Mouse (Mus musculus) ES-CJ7 (cell line): Measurements from ENCODE around the gene Lhx4.

Experiments
- DNase-seq: peaks from one replicate; pipeline ENCODE4 v3.0.0; 2011; ENCODE audit warnings: low read depth, low spot score

The Lhx4 gene

GRCm38 (mm10) chr1:155742411-155743363 is 8.8 kb downstream of the Lhx4 start:
- DNase-seq: peak; percentile 57

DNA sequence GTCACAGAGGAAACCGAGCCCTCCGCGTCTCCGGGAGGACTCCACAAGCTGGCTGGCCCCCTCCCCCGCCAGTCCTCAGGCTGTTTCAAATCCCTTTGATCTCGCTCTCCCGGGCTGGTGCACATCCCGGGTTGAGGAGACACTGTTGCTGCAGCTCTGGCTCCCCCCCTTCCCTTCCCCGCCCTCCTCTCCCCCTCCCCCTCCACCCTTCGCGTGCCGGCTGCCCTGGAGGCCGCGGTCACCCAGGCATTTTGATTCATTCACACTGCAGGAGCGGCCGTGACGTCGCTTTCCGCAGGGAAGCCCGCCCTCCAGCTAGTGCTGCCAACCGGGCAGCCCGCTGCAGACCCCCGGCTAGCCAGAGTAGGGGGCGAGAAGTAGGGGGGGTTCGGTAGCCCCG is 9.5 kb downstream of the Lhx4 start:
- DNase-seq: peak; percentile 87

- DNase-seq: no peak
Observed at GRCm38 (mm10) chr1:155741378-155741945, 10.0 kb downstream of the Lhx4 start.

- DNase-seq: peak; percentile 83
Observed at GRCm38 (mm10) chr1:155740622-155741377, 10.7 kb downstream of the Lhx4 start.

GRCm38 (mm10) chr1:155737809-155738383 is 13.6 kb downstream of the Lhx4 start:
- peak; percentile 48 for DNase-seq

GRCm38 (mm10) chr1:155737017-155737808 is 14.3 kb downstream of the Lhx4 start:
- peak; percentile 72 for DNase-seq

DNA sequence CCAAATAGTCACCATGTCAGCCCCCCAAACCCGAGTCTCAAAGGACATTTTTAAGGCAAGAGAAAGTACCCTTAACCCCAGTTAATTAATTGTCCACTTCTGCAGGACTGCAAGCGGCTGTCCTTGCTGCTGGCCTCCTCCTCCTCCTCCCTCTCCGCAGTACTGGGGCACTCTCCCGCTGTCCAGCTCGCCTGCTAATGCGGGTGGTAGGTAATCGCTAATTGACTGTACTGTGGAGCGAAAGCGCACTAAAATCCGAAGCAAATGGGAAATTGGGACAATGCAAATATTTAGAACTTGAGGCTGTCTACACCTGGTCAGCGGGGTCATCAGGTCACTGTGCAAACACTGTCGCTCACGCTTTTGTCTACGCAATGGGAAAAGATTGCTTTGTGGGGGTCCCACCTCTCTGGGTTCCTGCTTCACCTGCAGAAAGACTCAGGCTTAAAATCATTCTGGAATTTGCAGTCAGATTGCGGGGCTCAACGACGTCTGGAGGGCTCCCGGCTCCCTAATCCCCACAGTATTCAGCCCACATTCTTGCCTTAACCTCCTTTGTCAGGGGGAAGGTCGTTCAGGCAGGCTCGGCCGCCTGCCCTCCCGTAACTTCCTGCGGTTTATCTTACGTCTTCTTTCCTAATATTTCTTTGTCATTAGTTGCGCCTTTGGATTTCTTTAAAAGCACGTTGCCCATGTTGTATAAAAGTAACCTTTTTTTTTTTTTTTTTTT is 15.2 kb downstream of the Lhx4 start:
- peak; percentile 66 for DNase-seq

GRCm38 (mm10) chr1:155731156-155731555 is 20.3 kb downstream of the Lhx4 start:
- DNase-seq: peak; percentile 62

DNA sequence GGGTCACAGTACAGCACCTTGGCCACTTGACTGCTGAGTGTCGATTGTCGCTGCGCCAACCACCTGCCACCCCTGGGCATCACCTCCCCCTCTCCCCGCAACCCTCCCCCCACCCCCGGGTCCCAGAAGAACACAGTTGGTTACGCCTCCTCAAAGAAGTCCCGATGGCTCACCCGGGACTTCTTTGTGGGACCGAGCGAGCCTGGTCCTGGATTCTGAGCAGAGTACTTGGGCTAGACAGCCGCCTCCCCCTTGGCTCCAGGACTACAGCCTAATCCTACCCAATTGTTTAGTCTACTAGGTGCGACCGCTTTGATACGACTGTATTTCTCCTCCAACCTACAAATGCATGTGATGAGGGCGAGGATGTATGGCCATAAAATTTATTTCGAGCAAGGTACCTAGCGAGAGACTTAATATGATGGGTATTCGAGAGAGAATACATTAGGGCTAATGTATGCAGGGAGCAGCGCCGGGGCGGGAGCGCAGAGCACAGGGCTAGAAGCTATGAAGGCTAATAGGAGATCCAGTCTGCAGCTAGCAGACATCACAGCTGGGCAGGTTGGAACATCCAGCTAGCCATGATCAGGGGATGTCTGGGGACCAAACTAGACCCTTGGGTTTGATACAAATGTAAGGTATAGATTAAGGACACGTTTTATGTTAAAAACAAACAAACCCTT is 22.2 kb downstream of the Lhx4 start:
- DNase-seq: no peak

GRCm38 (mm10) chr1:155727830-155728229 is 23.7 kb downstream of the Lhx4 start:
- no peak for DNase-seq

DNA sequence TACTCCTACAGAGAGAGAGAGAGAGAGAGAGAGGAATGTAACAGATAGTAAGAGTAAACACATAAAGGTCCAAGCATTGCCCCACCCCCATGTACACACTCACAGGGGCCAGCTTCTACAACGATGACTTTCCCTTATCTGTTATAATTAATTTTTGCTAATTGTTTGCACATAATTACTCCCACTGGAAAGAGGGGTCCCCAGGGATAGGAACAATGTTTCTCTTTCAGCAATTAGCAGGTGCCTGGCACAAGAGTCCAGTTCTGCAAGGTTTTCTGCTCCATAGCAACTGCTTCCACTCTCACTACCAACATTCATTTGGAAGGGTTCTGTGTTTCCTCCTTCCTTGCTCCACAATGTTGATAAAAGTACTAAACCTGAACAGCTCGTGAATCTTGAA is 25.6 kb downstream of the Lhx4 start:
- no peak for DNase-seq

DNA sequence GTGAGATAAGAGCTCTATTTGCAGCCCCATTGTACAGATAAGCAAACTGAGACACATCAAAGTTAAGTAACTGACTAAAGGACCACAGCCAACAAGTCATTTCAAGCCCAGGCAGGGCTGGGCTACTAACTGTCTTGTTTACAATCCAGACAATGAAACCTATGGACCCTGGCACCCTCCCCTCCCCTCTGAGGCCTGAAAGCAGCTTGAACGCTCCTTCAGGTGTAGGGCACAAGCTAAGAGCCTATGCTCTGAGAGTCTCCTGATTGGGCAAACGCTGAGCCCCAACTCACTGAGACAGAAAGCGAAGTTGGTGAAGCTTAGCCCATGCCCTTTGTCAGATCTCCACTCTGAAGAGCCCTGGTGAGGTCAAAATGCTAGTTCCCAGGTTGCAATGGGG is 27.2 kb downstream of the Lhx4 start:
- no peak for DNase-seq

DNA sequence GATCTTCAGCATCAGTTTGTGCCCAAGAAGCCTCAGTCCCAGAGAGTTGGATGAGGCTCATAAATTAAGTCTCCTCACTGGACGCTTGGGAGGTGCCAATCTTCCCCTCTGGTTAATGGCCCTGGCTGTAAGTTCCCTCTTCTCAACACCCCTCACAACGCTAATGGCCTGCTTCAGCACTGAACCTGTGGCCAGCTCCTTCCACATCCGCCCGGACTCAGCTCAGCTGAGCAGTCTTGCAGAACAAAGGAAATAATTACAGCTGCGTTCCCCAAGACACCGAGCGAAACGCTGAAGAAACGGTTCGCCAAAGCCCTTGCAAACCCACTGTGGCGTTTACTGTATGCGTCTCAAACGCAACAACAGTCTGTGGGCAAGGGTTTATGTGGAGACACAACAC is 29.3 kb downstream of the Lhx4 start:
- DNase-seq: peak; percentile 67

DNA sequence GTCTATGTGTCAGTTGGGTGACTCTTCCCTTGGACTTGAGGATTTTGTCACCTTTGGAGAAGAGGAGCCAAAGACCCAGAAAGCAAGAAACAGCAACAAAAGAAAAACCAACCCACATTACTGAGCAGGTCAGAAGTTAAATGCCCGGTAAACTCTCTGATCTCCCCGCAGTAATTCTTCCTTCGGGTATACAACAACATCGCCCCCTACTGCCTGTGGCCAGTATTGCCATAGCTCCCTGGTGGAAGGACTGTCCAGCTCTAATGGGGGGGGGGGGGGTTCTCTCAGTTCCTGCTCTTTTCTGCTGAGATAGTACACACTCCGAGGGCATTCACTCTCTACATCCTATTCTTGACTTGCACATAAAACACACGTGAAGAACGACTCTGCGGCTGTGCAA is 30.0 kb downstream of the Lhx4 start:
- DNase-seq: peak; percentile 63

DNA sequence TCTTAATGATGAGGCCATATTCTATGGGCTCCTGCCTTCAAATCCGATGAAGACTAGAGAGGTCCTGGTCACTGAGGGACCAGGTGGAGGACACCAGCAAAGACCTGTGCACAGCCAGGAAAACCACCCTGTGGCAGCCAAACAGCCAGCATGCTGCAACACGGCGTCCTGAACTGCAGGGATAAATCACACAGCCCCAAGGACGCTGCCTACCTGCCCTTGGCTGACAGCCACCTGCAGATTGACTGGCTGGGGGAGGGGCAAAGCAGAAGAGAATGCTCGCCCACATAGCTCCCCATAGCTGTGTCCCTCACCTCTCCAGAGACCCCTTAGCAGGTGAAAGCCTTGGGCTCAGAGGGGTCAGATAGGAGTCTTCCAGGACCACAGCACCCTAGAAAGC is 31.5 kb downstream of the Lhx4 start:
- no peak for DNase-seq

GRCm38 (mm10) chr1:155718851-155719250 is 32.6 kb downstream of the Lhx4 start:
- no peak for DNase-seq

GRCm38 (mm10) chr1:155717301-155717700 is 34.2 kb downstream of the Lhx4 start:
- peak; percentile 55 for DNase-seq

- DNase-seq: no peak
Observed at GRCm38 (mm10) chr1:155715366-155715765, 36.1 kb downstream of the Lhx4 start.

DNA sequence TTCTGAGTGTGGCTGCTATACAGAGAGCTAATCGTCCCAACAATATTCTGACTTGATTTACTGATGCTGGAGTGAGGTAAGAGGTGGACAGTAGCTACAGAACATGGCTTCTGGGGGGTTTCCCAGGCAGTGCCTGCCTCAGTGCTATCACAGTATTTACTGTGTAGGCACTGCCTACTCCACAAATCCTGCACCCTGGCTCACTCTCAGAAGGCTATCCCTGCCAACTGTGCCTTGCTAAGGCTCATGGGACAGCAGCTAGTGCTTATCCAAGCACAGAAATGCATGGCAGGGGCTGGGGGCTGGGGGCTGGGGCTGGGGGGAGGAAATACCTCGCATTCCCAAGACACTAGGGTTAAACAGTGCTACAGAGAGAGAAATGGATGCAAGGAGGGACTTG is 38.2 kb downstream of the Lhx4 start:
- no peak for DNase-seq

DNA sequence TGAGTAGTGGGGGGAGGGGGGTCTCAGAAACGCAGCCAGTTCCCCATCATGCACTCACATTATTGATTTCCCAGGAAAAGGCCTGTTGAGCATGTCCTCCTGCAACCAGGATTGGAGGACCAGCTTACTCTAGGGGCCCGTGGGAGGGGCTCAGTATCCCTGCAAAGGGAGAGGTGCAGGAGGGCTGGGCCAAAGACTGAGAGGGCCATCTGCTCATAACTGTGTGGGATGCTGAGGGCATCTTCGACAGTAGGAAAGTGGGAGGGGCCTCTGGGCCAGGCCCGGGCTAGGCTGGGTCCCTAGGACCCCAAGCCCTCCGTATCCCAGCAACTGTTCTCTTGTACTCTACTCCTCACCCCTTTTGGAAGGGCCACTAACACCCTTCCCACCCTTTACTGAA is 47.3 kb downstream of the Lhx4 start:
- no peak for DNase-seq
